Mouse (Mus musculus): ENCODE results near the gene Gipc2. TPM values are rescaled to one million over a fixed set of nuclear protein-coding genes. Genes with fewer than 3 reads are reported as not detected.

Gene Gipc2
- polyA plus RNA-seq, 1 experiment from 2014 or later: 3.4 TPM

DNA sequence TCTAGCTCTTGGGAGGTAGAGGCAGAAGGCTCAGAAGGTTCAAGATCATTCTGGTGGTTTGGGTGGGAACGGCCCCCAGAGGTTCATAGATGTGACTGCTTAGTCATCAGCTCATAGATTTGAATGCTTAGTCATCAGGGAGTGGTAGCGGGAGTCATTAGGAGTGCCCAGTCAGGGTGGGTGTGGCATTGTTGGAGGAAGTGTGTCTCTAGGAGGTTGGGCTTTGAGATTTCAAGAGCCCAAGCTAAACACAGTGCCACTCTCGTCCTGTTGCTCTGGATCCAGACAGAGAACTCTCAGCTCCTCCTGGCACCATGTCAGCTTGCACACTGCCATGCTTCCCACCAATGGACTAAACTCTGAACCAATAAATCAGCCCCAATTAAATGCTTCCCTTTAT is 43.3 kb downstream of the Gipc2 start:
- Histone ChIP-seq H3K9me3 (no peaks in the 10 kb centered on the region), H3K36me3 (no peaks in the 10 kb centered on the region), H3K9ac (replicated peaks) (no peak overlapping the region), H3K27ac (no peak overlapping the region), H3K4me1 (replicated peaks) (no peaks in the 10 kb centered on the region), H3K4me2 (replicated peaks) (no peak overlapping the region), H3K27me3 (0 out of 2 replicates have a peak, but pooled peaks cover 3% of the 10 kb centered on the region), H3K4me3 (replicated peaks) (no peak overlapping the region)
- WGBS: 75% methylated on average over 3 of the region's 3 CpGs
- ATAC-seq: no peak

DNA sequence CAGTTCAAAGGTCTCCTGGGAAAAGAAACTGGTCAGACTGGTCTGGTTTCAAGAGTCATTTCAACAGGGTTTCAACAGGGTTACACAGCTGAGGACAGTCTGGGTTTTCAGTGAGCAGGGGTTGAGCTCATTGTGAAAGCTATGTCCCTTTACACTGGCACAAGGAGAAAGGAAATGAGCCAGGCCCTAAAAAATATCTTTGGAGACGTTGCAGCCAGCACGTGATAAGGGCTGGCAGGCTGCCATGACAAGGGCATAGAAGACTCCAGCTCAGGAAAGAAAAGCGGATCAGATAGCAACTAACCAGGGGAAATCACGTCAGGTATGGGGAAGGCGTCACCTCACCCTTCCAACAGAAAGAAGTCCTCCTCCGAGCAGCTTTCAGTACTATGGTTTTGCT is 43.9 kb downstream of the Gipc2 start:
- ATAC-seq: no peak
- H3K27me3 ChIP-seq: 0 out of 2 replicates have a peak, but pooled peaks cover 3% of the 10 kb centered on the region
- 81% methylated on average over 6 of the region's 6 CpGs for WGBS
- no peaks in the 10 kb centered on the region for H3K9me3 ChIP-seq
- H3K4me1 ChIP-seq (replicated peaks): no peaks in the 10 kb centered on the region
- no peak overlapping the region for H3K4me3 ChIP-seq (replicated peaks)
- H3K9ac ChIP-seq (replicated peaks): no peak overlapping the region
- no peaks in the 10 kb centered on the region for H3K36me3 ChIP-seq
- H3K4me2 ChIP-seq (replicated peaks): no peak overlapping the region
- no peak overlapping the region for H3K27ac ChIP-seq

DNA sequence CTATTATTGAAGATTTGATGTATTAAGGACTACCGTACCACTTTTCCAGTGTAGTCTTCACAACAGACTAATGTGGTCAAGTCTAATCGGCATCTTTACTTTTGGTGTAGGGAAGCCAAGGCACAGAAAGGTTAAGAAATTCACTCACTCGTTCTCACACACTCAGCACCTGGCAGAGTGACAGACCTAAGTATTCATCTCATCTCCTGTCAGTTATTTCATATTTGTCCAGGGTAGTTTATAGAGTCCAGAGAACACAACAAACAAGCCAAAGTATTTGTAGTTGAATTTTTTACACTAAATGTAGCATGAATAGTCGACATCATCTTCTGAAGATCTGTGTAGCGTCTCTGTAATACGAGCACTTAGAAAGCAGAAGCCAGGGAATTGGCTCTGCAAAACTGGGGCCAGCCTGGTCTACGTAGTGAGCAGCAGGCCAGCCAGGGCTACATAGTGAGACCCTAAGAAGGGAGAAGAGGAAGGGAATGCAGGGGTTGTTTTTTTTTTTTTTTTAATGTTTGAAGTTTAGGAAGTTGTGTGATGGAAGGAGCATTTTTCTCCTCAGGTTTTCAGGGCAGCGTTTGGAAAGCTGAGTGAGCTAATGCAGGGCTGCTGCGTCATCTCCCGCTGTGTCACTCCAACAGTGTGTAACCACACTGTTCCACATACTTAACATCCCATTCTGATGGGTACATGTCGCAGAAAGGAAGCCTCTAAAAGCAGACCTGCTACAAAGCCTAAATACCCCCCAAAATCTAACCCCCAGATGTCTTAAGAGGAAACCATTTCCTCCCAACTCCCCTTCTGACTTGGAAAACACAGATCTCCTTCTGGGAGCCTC is 44.6 kb downstream of the Gipc2 start:
- Histone ChIP-seq H3K36me3 (no peaks in the 10 kb centered on the region), H3K27me3 (no peaks in the 10 kb centered on the region), H3K9me3 (no peaks in the 10 kb centered on the region), H3K27ac (no peak overlapping the region), H3K4me1 (replicated peaks) (no peaks in the 10 kb centered on the region), H3K4me3 (replicated peaks) (no peak overlapping the region), H3K4me2 (replicated peaks) (no peak overlapping the region), H3K9ac (replicated peaks) (no peak overlapping the region)
- ATAC-seq: no peak
- WGBS: 89% methylated on average over 11 of the region's 11 CpGs

DNA sequence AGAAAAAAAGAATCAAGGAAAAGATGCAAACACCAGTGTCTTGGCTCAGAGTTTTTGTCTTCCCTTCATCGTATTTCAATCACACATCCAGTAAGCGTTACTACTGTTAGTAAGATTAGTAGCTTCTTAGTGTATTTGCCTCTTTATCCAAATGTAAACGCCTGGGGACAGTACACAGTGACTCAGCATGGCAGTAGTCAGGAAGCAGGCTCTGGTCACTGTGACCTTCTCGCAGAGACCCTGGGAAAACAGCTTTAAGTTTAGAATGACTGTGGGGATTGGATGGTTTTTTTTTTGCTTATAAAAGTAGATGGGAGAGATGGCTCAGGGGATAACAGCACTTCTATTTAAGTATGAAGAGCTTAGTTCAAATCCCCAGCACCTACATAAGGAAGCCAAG is 46.0 kb downstream of the Gipc2 start:
- H3K9me3 ChIP-seq: no peaks in the 10 kb centered on the region
- no peaks in the 10 kb centered on the region for H3K4me1 ChIP-seq (replicated peaks)
- H3K27me3 ChIP-seq: no peaks in the 10 kb centered on the region
- H3K27ac ChIP-seq: no peak overlapping the region
- no peak overlapping the region for H3K9ac ChIP-seq (replicated peaks)
- H3K4me3 ChIP-seq (replicated peaks): no peak overlapping the region
- H3K4me2 ChIP-seq (replicated peaks): no peak overlapping the region
- WGBS: 74% methylated on average over 4 of the region's 4 CpGs
- ATAC-seq: no peak
- H3K36me3 ChIP-seq: no peaks in the 10 kb centered on the region

DNA sequence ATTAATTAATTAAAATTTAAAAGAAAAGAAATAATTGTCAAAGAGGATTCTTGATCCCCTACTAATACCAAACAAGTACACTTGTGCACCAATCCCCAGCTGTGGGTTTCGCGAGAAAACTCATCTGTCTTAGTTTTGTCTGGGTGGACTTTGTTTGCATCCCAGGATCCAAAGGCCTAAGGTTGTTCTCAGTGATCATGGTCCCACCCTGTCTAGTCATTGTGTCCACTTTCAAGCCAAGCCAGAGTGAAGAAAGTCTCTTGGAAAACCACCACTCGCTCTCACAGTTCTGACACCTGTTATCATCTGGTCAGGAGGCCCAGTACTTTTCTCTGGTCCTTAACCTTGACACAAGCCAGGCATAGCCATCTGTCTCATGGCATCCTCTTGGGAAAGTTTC is 48.1 kb downstream of the Gipc2 start:
- Histone ChIP-seq H3K27ac (no peak overlapping the region), H3K9me3 (no peaks in the 10 kb centered on the region), H3K27me3 (no peaks in the 10 kb centered on the region), H3K4me1 (replicated peaks) (peaks cover 5% of the 10 kb centered on the region; the same call in 1 of the 2 replicates), H3K36me3 (no peaks in the 10 kb centered on the region), H3K9ac (replicated peaks) (no peak overlapping the region), H3K4me2 (replicated peaks) (no peak overlapping the region), H3K4me3 (replicated peaks) (no peak overlapping the region)
- WGBS: 92% methylated on average over 3 of the region's 3 CpGs
- ATAC-seq: no peak

DNA sequence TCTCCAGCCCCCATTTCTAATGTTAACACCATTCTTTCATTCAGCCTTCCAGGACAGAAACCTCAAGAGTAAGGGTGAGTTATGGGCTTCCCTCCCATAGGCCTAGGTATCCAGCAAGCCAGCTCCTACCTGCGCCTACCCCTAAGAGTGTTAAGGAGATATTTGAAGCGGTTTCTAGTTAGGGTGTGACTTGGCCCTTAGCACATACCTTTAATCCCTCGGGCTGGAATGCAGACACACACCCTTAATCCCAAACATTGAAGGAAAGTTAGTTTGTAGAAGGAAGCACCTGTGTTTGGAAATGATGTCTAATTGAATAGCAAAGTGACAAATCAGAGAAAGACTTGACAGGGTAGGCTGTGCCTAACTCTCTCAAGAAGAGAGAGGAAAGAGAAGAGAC is 49.9 kb downstream of the Gipc2 start:
- peaks cover 8% of the 10 kb centered on the region; the same call in 1 of the 2 replicates for H3K4me1 ChIP-seq (replicated peaks)
- H3K27ac ChIP-seq: no peak overlapping the region
- no peaks in the 10 kb centered on the region for H3K36me3 ChIP-seq
- WGBS: 91% methylated on average over 3 of the region's 3 CpGs
- H3K4me2 ChIP-seq (replicated peaks): no peak overlapping the region
- H3K9me3 ChIP-seq: no peaks in the 10 kb centered on the region
- ATAC-seq: no peak
- H3K27me3 ChIP-seq: no peaks in the 10 kb centered on the region
- H3K9ac ChIP-seq (replicated peaks): no peak overlapping the region
- no peak overlapping the region for H3K4me3 ChIP-seq (replicated peaks)

DNA sequence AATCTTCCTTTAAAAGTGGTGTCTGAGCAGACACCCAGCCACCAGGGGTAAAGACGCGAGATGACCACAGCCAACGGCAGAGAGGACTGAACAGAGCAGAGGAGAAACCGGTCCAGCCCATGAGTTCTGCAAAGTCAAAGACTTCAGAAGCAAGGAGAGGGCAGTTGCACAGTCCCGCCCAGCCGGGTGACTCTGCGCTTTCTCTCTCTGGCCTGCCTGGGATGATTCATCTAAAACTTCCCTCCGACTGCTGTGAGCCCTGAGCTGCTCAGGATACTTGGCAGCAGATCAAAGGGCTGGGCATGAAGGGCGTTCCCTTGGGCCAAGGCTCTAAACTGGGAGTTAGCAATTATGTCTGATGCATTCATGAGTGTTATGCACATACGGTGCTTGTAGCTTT is 51.2 kb downstream of the Gipc2 start:
- Histone ChIP-seq H3K4me1 (replicated peaks) (peaks cover 8% of the 10 kb centered on the region; the same call in 1 of the 2 replicates), H3K27me3 (peaks cover 11% of the 10 kb centered on the region), H3K9me3 (no peaks in the 10 kb centered on the region), H3K36me3 (no peaks in the 10 kb centered on the region), H3K9ac (replicated peaks) (no peak overlapping the region), H3K4me2 (replicated peaks) (no peak overlapping the region), H3K27ac (no peak overlapping the region), H3K4me3 (replicated peaks) (no peak overlapping the region)
- 45% methylated on average over 10 of the region's 10 CpGs for WGBS
- peak; percentile 76 for ATAC-seq

DNA sequence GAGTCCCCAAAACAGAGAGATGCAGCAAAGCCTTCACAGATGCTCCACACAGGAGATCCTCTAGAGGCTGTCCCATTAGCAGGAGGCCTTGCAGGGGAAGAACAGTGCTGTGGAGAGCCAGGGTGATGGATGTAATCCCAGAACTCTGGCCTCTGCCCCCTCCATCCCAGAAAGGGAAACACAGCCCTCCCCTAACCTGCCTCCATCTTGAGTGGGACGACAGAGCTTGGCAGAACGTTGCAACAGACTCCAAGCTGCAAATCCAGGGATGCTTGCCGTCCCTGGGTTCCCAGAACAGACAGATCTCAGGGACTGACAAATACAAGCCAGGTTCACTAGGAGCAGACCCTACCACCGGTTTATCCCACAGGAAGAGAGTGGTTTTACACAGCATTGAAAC is 51.8 kb downstream of the Gipc2 start:
- H3K27ac ChIP-seq: no peak overlapping the region
- no peaks in the 10 kb centered on the region for H3K36me3 ChIP-seq
- WGBS: 67% methylated on average over 4 of the region's 4 CpGs
- H3K4me2 ChIP-seq (replicated peaks): no peak overlapping the region
- peaks cover 12% of the 10 kb centered on the region for H3K27me3 ChIP-seq
- peaks cover 8% of the 10 kb centered on the region; the same call in 1 of the 2 replicates for H3K4me1 ChIP-seq (replicated peaks)
- no peak overlapping the region for H3K9ac ChIP-seq (replicated peaks)
- H3K9me3 ChIP-seq: no peaks in the 10 kb centered on the region
- H3K4me3 ChIP-seq (replicated peaks): no peak overlapping the region
- no peak for ATAC-seq

DNA sequence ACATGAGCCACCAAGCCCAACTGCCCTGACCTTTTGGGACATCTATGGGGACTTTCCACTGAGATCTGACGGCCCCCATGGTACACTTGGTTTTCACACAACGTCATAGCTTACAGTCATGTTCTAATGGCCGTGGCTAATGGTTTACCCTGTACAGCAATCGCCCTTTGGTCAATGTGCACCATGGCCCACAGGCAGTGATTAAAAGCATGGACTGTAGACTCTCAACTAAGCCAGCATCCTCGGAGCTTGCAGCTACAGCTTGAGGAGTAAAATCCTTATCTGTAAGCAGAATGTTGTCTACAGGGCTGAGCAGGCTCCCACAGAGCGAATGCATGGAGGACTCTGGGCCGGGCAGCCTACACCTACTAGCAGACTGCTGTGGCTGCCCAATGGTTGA is 52.5 kb downstream of the Gipc2 start:
- peaks cover 8% of the 10 kb centered on the region; the same call in 1 of the 2 replicates for H3K4me1 ChIP-seq (replicated peaks)
- H3K4me3 ChIP-seq (replicated peaks): no peak overlapping the region
- no peak for ATAC-seq
- 86% methylated on average over 7 of the region's 7 CpGs for WGBS
- H3K27me3 ChIP-seq: peaks cover 16% of the 10 kb centered on the region
- no peaks in the 10 kb centered on the region for H3K36me3 ChIP-seq
- no peak overlapping the region for H3K9ac ChIP-seq (replicated peaks)
- no peak overlapping the region for H3K4me2 ChIP-seq (replicated peaks)
- H3K9me3 ChIP-seq: no peaks in the 10 kb centered on the region
- no peak overlapping the region for H3K27ac ChIP-seq

DNA sequence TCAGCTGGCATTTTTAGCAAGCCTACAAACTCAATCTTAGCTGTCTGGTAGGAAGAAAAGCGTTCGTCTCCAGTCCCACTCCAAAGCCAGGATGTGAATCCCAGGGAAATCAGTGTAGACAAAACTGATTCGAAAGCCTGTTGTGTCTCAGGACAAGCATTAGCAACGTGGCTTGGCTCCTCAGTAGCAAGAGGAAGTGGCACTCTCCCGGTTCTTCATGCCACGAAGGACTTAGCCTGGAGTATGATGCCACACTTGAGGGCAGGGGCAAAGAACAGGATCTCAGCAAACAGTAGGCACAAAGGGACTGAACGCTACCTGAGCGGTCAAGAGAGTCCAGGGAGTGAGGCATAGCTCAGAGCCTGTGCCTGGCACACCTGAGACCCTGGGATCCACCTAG is 53.4 kb downstream of the Gipc2 start:
- Histone ChIP-seq H3K27me3 (peaks cover 24% of the 10 kb centered on the region), H3K9ac (replicated peaks) (no peak overlapping the region), H3K4me1 (replicated peaks) (peaks cover 11% of the 10 kb centered on the region), H3K4me3 (replicated peaks) (no peak overlapping the region), H3K27ac (no peak overlapping the region), H3K4me2 (replicated peaks) (no peak overlapping the region), H3K9me3 (no peaks in the 10 kb centered on the region), H3K36me3 (no peaks in the 10 kb centered on the region)
- WGBS: 84% methylated on average over 8 of the region's 8 CpGs
- no peak for ATAC-seq

DNA sequence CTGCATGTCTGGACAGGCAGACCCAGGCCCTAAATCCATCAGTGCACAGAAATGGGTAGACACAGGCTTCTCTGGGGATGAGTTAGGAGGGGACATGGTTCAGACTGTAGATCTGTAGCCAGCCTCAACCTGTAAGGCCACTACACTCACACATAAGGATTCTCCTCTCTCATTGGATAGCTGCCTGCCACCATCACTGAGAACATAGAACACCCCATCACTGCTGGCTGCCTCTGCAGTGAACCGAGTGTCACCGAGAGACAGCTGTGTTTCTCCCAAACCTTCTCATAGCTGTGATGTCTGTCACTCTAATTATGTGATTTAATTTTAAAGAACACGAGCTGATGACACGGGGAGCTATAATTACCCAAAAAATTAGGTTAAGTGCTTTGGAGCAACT is 54.5 kb downstream of the Gipc2 start:
- Histone ChIP-seq H3K9ac (replicated peaks) (no peak overlapping the region), H3K4me3 (replicated peaks) (no peak overlapping the region), H3K4me2 (replicated peaks) (no peak overlapping the region), H3K4me1 (replicated peaks) (peaks cover 21% of the 10 kb centered on the region), H3K9me3 (no peaks in the 10 kb centered on the region), H3K27ac (no peak overlapping the region), H3K27me3 (peaks cover 25% of the 10 kb centered on the region), H3K36me3 (no peaks in the 10 kb centered on the region)
- ATAC-seq: peak; percentile 9; the same call in 1 of the 2 replicates
- WGBS: 77% methylated on average over 4 of the region's 4 CpGs

DNA sequence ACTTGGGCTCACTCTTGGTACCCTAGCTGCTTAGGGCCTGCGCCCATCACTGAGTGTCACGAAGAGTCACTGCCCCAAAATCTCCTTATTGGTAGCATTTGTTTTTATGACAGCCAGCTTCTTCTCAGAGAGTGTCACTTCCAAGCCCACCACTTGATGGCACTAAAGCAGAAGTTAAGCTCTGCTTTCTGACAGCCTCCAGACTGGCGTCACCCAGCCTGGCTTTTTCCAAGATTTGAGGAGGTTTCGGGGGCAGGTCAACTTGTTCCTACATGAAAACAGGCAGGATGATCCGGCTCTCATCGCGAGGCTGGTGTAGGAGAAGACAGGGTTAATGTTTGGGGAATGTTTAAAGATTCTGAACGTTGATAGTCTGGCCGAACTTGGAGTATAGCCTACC is 54.9 kb downstream of the Gipc2 start:
- peaks cover 25% of the 10 kb centered on the region for H3K4me1 ChIP-seq (replicated peaks)
- H3K9ac ChIP-seq (replicated peaks): no peak overlapping the region
- peaks cover 26% of the 10 kb centered on the region for H3K27me3 ChIP-seq
- WGBS: 19% methylated on average over 9 of the region's 9 CpGs
- no peak overlapping the region for H3K4me3 ChIP-seq (replicated peaks)
- ATAC-seq: peak; percentile 9; the same call in 1 of the 2 replicates
- no peak overlapping the region for H3K4me2 ChIP-seq (replicated peaks)
- no peak overlapping the region for H3K27ac ChIP-seq
- no peaks in the 10 kb centered on the region for H3K36me3 ChIP-seq
- no peaks in the 10 kb centered on the region for H3K9me3 ChIP-seq

DNA sequence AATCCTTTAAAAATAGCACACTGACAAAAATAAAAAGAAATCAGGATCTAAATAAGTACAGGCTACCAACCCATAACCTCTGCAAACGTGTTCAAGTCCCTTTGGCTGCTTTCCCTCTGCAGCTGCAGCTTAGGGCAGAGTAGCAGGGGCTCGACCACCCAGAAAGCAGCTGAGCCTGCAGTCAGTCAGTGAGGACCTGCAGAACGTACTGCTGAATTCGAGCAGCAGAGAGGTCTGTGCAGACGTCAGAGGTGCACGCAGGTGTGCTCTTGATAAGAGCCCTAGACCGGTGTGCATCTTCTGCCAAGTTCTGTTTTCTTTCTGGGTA is 56.8 kb downstream of the Gipc2 start:
- WGBS: 37% methylated on average over 7 of the region's 7 CpGs
- Histone ChIP-seq H3K4me1 (replicated peaks) (peaks cover 30% of the 10 kb centered on the region), H3K36me3 (no peaks in the 10 kb centered on the region), H3K9ac (replicated peaks) (no peak overlapping the region), H3K4me3 (replicated peaks) (no peak overlapping the region), H3K27ac (no peak overlapping the region), H3K9me3 (no peaks in the 10 kb centered on the region), H3K4me2 (replicated peaks) (no peak overlapping the region), H3K27me3 (peaks cover 42% of the 10 kb centered on the region)
- no peak for ATAC-seq
